Mouse (Mus musculus) cerebellum, adult 9-10 months (tissue): ENCODE measurements around the gene Grb10.

Source experiments
- DNase-seq: peaks from one replicate; pipeline ENCODE4 v3.0.0; 2022

The Grb10 gene

DNA sequence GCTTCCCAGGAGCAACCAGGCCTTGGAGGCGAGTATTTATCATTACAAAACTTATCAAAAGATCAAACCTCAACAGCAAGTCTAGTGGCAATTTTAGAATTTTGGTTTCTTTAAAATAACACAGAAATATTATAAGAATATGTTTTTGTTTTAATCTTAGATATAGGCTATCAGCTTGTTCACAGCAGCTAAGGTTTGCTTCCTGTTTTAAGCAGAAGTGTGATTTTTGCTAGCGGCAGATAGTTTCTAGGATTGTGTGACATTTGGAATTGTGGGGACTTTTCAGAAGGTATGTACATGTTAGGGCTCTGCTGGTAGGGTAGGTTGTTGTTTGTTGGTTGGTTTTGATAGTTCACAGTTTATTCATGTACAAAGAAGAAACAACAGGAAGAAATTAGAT is 143.0 kb downstream of the Grb10 start:
- DNase-seq: no peak

DNA sequence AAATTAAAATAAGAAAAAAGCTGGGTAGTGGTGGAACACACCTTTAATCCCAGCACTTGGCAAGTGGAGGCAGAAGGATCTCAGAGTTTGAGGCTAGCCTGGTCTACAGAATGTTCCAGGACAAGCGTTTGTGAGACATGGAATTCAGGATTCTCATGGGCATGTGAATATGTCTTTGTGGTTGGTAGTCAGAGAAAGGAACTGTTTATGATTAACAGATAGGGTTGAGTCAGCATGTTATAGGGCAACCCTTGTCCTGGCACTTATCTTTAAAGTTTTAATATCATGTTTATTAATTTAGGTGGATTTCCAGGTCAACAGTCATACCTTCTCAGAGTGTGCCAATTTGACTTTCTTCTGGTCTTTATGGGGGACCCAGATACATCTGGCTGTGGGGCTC is 144.7 kb downstream of the Grb10 start:
- DNase-seq: no peak

DNA sequence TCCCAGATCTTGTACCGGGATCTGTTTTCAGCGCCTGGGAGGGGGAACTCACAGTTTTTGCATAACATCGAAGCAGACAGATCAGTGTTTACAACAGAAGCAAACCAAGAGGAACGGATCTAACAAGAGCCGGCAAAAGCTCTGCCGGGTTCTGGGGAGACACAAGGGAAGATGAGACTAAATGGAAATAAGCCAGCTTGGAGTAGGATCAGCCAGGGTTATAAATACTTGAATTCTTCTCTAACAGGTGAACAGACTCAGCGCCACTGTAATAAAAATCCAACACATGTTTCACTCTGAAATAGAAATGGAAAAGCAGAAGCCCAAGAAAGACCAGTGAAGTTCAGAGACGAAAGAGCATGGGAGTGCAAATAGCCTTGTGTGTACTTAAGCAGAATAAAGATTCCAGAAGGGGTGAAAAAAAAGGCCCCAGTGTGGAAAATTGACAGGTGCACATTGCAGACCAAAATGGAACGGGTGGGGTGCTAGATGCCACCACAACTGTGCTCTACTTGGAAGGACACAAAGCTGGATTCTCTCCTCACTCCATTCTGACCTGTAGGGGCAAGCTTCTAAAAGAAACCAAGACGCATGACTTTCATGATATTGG is 145.4 kb downstream of the Grb10 start:
- no peak for DNase-seq

DNA sequence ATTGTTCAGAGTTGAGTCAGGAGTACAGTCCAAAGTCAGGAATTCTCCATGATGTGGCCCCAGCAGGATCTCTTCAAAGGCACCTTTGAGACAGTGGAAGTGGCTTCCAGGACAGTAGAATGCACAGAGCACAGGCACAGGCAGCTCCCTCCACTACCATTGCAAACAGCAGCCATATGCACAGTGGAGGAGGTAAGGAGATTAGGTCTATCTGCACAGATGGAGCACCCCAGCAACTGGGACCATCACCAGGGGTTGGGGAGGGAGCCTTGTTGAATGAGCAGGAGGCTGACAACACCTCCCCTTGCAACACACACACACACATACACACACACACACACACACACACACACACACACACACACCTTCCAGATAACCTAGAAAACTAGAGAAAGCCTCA is 146.7 kb downstream of the Grb10 start:
- DNase-seq: no peak

DNA sequence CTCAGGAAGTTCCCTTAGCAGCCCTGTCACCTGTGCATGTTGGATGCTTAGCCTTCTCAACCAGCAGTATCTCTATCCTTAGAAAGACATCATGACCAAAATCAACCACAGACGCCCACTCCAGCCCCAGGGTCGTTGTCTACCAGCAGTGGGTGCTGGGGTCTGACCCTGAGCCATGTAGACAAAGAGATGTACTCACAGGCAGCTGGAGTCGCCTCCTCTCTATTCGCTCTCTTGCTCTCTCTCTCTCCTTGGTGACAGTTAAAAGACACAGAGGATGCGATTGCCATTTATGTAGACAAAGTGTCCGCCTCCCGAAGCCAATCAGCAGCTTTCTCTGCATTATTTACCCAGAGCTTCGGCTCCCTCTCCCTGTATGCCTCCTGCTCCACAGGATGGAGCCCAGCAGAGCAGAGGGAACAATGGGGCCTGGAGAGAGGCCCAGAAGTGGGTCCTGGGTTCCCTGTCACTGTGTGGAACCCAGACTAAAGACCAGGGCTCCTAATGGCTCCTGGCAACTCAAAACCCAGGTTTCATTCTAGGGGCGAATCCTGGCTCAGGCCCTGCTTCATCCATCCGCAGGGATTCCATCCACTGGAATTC is 148.2 kb downstream of the Grb10 start:
- no peak for DNase-seq

DNA sequence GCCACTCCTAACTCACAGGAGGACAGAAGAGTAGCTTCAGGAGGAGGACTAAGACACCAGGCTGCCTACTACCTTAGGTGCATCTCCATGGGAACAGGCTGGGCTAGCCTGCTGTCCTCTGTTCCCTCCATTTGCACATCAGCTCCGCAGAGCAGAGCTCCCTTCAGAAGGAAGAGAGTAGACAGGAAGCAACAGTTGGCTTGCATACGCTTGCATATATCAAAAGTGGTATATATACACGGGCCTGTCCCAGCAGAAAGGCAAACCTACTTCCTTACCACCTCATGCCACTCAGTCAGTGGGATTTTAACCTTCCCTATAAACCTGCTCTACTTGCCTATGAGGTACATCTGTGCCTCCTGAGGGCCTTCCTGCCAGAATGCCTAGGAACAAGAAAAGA is 149.8 kb downstream of the Grb10 start:
- no peak for DNase-seq

DNA sequence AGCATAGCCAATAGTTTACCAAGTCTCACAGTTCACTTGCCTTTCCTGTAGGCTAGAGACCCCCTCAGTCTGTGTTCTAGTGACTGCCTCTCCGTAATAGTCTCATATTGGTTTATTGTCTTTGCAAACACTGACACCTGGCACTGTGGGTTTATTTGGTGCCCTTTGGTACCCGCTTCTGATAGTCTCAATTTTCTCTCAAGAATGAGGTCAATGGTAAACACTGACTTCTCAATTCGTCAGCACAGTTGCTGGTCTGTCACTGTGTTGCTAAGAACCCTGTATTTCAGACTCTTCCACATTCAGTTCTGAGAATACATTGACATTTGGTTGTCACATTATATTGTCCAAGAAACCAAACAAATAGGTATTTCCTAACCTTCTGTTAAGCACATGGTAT is 150.4 kb downstream of the Grb10 start:
- DNase-seq: no peak

DNA sequence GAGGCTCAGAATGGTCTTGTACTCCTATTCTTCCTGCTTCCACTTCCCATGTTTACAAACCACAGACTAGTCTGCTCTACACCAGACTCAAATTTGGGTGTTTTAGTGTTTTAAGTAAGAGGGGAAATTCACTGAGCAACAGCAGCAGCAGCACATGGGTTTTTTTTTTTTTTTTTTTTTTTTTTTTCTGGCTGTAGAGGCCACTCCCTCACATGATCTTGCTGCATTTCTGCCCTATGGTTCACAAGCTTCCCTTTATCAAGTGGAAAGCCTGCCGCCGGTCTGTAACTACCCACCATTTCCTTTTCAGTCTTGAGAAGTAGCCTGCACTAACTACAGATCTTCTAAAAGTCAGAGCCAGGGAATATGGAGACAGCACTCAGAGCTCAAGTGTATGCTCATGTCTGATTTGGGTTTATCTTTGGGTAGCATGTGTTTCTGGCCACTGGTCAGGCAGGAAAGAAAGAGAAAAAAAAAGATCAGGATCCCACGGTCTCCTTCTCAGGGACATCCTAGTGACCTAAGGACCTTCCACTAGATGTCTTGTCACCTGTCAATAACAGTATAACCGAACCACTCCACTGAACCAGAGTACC is 152.0 kb downstream of the Grb10 start:
- no peak for DNase-seq

DNA sequence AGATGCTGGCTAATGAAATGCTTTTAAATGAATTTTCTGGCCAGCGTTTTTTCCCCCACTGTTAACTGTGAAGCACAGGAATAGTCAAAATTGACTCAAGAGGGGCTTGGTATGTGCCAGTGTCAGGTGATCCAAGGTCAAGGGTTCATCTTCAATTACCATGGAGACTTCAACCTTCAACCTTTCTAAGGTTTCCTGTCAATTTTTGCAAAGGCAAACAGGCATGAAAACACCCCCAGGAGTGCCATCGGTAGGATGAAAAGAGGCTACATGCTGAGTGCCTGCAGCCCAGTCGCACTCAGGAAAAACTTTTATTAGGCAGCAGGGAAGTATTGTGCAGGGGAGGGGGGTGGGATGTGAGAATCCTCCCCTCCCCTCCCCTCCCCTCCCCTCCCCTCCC is 152.6 kb downstream of the Grb10 start:
- DNase-seq: no peak

DNA sequence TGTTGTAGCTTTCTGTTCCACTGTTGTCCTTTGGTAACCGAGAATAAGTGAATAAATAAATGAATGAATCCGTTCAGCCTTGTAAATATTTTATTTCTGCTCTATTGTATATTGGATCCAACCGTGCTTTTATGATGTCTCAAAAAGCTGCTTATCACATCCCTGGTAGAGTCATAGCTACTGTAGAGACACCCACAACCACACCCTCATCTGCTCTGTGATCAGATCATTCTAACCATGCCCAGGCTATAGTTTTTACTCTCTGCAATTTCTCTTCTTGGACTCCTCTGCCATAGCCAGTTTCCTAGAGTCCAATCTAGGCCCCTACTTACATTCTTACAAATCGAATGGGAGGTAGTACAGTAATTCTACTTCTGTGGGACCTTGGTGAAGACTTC is 153.2 kb downstream of the Grb10 start:
- no peak for DNase-seq

DNA sequence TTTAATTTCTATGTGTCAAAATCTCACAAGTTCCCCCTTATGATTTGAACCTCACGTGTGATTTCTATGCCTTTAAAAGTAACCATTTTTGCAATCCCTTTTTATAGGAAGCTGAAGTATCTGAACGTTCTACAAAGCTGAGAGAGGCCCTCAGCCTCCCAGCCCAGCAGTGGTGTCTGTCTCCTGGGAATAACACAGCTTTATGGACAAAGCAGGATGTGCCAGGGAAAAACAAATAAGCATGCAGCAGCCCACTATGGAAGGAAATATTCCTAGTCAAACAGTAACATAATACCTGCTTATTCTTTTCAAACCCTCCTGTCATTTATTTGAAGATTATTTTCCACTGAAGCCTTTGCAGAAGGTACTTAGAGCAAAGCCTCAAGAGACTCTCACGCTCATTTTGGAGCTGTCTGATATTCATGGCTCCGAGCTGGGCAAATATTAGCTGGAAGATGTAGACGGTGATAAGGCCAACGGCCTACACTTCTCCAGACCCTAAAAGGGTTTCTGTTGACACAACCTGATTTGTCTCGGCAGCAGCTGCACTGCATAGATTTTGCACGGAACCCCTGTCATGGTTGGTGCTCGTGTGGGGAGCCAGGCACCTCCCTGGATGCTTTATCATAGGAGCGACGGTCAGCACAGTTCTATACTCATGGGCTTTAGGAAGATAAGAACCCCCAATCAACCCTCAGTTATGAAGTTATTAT is 153.8 kb downstream of the Grb10 start:
- DNase-seq: no peak

DNA sequence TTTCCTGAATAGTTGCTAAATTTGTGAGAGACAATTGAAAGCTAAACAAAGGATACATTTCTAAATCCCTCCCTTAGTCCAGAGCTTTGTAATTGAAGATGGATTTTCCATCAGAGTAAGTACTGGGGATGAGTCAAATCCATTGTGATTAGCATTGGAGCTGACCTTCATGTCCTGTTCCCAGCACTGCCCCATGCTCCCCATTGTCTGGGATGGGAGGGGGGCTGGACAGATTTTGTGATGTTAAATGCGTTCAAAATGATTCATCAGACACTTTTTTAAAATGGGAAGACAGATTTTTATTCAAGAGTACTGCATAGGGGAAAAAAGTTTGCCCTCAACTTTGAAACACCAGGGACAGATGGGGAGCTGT is 156.7 kb downstream of the Grb10 start:
- no peak for DNase-seq

DNA sequence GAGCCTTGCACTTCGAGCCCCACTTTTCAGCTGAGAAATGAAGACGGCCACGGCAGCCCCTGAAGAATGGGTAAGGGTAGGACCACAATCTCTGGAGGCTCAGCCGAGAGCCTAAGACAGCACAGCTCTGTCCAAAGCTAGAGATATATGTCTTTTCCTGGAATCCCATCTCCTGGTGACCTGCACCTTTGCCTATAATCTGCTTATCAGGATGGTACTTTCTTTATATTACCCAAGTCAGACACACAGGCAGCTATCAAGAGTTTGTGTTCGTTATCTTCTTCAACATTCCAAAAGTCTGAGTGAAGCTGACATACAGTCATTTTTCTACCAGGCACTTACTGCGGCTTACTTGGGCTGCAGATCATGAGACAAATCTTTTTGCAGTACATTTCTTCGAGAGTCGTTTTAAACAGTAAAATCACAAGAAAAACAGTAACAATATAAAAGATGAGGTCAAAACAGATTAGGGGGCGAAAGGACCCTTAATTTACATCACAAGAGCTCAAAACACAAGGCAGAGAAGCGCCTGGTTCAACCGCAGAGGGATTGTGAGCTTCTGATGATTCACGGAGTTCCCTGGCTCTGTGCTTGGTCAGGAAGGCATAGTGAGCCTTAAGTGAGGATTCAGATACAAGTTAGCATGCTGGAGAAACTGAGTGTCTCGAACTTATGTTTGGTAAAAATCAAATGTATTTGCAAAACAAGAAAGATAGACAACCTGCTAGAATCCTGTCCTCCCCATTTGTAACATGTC is 157.3 kb downstream of the Grb10 start:
- DNase-seq: no peak
